Mouse (Mus musculus): ENCODE data around the gene 4931406C07Rik. TPM values are rescaled to one million over a fixed set of nuclear protein-coding genes. Genes with fewer than 3 reads are reported as not detected.

Gene 4931406C07Rik
- polyA plus RNA-seq, 3 experiments from 2014 or later: 3.2 to 7.2 (median 5.0) TPM

DNA sequence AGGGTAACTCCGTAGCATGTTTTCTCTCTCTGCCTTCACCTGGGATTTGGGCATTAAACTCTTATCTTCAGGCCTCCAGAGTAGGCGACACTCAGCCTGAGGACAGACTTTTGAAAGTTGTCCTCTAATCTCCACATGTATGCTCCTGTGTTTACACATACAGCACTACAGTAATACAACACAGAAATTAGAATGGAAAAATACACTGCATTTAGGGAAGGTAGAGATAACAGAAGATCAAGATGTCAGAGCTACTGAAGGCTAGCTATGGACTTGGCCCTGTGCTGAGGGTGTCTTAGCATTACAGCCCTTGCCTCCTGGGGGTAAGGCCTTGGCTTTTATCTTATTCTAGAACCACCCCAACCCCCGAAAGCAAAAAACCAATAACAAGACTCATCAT is 17.8 kb downstream of the 4931406C07Rik start:
- no peak for ATAC-seq

DNA sequence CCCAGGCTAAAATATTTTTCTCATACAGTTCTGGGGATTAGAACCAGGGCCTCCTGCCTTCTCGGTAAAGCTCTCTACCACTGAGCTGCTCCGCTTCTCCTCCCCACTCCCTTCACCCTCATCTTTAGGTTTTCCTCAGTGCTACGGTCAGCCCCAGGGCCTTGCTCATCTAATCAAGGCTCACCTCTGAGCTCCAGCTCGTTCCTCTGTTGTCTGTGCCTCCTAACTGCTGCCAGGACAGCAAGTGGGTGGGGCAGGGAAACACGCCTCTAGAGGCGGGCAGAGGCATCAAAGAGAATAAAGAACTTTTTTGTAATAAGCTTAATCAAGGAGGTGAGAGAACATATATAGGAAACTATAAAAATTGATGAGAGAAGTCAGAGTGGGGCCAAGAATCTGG is 18.4 kb downstream of the 4931406C07Rik start:
- no peak for ATAC-seq

DNA sequence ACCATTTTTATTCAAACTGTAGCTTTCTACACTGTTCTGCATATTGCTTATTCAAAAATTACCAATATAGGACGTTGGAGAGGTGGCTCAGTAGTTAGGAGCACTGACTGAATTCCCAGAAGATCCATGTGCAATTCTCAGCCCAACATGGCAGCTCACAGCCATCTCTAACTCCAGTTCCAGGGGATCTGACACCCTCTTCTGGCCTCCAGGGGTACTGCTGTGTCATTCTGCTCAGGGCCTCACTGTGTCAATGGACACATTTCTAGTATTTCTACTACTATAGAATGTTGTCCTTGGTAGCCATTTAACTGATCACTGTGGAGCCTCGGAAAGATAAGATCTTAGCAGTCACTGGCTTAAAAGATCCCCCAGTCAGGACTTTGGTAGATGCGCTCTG is 20.8 kb downstream of the 4931406C07Rik start:
- ATAC-seq: peak; percentile 58

DNA sequence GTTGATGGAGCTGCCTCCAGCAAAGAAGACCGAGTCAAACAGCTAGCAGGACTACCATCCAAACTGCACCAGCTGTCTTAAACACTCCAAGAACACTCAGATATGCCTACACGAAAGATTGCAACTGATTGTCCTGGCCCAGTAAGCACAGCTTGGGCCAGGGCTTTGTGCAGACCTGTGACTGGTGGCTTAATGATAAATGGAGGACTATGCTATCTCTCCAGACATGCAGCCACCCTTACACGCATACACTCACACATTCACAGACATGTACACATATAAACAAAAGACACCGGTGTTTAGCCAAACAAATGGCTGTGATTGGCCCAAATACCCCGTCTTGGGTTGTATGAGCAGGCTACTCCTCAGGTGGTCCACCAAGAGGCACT is 25.8 kb downstream of the 4931406C07Rik start:
- ATAC-seq: no peak

DNA sequence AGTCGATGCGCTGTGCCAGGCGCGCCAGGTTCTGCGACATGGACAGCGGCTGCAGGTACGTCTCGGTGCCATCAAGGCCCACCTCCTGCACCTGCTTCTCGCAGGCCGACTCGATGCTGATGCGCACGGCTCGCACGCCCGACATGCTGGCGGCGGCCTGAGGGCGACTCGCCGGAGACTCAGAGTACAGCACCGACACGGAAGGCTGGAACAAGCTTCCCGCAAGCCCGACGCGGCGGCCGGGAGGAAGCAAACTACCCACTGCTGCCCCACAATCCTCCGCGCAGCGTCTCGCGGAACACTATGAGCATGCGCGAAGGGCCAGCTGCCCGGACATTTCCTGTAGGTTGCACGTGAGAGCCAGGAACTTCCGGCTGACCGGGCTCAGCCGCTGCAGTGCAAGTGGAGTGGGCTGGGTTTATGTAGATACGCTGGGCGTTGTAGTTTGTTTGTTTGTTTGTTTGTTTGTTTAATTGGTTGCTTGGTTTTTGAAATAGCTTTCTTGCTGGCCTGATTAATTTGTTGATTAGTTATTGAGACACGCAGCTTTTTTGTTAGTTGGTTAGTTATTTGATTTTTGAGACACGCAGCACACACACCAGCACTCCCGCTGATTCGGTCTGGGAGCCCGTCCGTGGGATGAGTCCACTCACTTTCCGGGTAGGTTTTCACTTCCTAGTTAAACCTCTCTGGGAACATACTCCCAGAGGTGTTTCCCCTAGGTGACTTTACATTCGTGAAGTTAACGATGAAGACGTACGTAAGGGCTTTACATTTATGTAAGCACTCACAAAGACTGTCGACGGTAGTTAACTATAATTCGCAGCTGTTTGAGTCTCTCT is 26.4 kb downstream of the 4931406C07Rik start, which contains the start of gene Med17:
TSS of gene Med17 (minus strand) at position 283 of the 842 bp plus-strand sequence.
- peak; percentile 93 for ATAC-seq

DNA sequence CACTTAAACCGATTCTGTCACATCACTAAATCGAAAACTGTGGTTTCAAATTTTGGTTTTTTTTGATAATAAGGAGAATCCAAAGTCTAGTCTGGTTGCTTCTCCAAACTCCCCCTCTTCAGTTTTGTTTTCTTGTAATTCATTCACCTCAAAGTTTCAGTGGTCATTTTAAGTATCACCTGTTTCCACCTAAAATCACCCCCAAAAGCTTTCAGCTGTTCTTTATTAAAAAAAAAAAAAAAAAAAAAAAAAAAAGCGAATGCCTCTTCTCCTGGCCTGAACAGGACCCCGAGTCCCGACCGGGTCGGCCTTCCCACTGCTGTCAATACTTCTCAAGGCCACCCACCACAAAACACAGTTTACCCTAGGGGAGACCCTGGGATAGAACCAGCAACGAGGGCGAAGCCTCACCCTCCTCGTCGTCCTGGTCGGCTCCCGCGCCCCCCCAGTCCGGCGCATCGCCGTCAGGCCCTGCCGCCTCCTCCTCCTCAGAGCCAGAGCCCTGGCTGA is 27.1 kb downstream of the 4931406C07Rik start:
- no peak for ATAC-seq

DNA sequence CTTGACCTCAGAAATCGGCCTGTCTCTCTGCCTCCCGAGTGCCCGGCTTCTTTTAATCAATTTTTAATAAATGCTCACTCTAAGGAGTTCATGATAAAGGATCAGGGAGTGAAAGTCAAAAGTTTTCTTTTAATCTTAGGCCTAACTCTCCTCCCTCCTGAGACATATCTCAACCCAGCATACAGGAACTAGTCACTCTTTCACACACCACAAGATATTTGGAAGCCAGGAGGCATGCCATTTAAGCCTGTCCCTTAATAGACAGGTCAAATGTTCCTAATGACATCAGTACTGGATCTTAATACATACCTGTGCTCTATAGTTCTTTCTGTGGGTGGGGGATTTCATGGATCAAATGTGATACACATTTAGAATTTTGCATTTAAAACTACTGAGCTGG is 27.9 kb downstream of the 4931406C07Rik start:
- no peak for ATAC-seq

DNA sequence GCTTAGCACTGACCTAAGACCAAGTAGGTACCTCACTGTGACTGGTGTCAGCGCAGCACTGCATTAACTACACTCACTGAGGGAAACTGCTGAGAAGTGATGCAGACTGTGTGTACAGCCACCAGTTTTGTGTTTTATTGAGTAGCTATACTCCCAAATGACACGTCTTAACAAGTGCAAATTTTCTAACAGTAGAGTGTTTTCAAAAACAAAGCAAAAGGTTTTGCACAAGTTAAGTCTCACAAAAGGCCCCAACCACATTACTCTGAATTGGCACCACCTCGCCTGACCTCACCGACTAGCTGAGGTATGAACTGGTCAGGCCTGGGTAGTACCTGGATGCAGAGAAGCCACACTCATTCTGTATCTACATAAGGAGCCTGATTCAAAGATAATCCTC is 29.4 kb downstream of the 4931406C07Rik start:
- ATAC-seq: no peak

DNA sequence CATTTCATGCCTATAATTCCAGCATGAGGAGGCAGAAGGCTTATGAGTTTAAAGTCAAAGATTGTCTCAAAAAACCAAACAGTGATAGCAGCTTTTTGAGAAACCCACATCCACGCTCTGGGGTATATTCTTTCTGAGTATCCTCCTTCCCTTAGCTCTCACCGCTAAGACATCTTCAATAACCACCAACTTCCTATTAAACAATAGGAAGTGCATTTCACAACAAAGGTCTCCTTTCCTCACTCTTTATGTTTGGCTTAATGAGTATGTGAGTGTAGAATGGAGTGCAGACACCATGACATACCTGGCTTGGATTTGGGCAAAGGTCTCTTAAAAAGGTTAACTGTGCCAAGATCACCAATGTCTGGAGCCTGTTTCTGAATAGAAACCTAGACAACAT is 32.3 kb downstream of the 4931406C07Rik start:
- no peak for ATAC-seq

DNA sequence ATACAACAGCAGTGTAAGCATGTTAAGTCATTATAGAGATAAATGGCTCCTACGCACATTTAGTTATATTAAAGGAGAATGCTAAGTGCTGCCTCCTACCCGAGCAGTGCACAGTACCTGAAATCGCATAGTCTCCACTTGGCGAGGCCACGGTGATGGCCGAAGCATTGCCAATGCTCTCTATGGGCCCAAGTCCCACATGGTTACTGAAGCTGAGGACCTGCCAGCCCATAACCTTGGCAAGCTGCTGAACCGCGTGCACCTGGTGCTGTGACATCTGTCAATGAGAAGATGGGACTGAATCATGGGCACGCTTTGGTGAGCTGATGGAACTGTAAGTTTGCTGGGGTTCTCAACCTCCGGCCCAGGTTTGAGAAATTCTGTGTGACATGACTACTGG is 42.8 kb downstream of the 4931406C07Rik start:
- no peak for ATAC-seq

DNA sequence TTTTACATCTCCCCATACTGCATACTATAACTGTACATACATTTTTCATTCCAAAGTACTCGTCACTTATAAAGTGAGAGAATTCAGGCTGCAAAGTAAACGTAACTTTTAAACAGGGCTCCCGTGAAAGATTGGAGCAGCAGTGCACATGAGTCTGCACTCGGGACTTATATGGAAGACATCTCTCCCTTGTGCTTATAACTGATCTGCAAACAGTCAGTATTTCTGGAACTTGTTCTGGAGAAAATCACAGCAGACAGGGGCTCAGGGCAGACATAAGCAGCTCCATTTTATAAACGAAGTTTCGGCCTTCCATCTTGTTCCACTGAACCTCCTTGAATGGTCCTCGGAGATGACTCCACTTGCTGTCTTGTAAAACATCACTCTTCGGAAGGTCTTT is 44.3 kb downstream of the 4931406C07Rik start:
- no peak for ATAC-seq

DNA sequence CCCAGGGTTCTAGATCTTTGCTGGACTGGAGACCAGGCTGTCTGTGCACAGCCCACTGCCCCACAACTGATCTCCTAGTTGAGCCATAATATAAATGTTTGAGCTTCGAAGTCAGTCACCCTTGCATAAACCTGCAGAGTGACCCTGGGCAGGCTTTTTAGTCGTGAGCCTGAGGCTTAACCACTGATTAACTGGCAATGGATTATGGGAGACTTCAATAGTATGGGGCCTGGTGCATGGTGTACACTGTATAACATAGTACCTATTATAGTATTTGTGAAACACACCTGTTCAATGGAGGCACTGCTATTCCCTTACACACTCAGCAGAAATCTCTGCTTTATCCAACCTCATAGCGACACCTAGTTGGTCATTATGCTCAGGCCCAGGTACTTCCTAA is 50.0 kb downstream of the 4931406C07Rik start:
- ATAC-seq: no peak

DNA sequence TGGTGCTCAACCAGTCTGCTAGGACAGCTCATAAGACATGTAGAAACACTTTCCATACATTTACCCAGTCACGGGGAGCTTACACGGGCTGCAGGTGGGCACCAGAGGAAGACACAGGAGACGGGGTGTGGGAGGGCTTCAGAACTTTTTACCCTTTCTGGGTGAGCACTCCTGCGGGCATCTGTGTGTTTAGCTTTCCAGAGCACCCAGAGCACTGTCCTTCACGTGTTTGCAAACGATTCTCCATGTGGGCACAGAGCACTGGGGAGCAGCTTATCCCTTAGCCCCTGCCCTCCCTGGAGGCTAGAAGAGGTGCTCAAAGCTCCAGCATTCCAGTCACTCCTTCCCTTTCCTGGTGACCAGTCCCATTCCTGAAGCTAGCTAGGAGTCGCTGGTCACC is 51.7 kb downstream of the 4931406C07Rik start:
- ATAC-seq: no peak

DNA sequence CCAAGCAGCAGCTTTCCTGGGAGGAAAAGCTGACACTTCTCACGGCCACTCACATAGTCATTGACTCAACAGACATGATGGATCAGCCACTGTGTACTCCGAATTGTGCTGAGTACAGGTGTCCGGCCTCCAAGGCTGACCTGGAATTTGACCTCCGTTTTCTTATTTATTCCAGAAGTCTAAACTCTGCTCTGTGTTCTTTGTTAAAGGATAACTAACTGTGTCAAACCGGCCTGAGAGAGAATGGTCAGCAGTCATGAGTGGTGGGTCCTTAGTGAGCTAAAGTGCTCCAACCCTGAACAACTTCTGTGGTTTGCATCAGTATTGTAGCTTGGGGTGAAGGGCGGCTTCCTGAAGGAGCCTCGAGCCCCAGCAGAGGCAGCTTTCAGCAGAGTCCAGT is 54.1 kb downstream of the 4931406C07Rik start:
- ATAC-seq: no peak

DNA sequence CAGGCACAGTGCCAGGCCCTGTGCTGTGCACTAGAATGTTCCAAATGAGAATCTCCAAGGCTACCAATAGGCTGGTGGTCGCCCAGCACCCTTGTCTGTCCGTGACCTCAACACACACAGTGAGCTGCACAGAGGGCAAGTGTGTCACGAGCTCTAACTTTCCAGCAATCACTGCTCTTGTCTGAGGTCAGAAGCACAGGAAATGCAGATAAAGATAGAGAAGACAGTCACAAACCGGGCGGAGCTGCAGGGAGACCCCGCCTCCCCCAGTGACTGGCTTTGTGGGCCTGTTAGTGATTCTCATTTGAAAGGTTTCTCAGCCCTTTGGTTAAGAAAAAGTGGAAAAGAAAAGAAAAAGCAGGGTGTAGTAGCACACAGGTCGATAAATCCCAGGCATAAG is 55.9 kb downstream of the 4931406C07Rik start:
- ATAC-seq: no peak

DNA sequence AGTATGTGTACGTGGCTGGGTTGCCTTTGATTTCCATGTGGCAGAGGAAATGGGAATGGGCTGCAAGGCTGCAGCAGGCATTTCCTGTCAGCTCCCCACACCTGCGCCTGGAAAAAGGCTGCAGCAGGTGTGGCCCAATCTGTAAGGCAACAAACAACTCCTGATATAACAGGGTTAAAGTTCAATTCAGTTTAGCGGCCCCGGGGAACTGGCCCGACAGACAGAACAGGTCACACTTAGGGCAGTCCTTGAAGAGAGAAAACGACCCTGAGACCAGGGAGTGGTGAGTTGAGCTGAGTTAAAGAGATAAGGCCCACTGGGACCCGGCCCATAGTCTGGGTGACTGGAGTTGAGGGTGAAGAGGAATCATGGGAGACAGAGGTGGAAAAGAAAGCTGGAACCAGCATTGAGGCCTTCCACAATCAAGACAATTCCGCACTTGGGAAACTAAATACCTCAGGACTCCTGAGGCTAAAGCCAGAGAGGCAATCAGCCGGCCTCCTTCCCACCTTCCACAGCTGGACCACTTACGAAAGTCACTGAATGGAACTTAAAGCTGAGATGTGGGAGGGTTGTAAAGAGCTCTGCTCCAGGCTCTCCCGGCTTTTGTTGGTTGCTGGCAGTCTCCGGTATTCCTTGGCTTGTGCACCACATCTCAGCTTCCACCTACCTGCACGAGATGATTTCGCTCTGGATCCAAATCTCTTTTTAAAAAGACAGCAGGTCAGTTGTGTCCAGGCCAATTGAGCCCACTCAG is 60.8 kb downstream of the 4931406C07Rik start:
- ATAC-seq: no peak

DNA sequence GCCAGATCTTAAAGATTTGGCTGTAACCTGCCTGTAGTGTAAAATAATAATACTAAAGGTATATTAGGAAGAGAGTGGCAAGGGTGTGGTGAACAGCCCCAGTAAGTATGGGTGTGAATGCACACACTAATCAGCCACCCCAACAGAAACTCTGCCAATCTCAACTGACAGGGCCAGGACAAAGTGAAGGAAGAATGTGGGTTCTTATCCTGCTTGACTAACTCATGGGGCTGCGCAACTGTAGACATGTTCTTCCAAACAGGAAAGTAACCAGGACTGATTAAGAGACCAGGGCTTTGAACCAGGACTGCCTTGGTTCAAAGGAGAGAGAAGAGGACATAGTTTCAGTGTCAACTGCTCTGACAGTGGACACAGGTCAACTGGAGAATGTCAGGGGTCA is 64.1 kb downstream of the 4931406C07Rik start:
- ATAC-seq: no peak

DNA sequence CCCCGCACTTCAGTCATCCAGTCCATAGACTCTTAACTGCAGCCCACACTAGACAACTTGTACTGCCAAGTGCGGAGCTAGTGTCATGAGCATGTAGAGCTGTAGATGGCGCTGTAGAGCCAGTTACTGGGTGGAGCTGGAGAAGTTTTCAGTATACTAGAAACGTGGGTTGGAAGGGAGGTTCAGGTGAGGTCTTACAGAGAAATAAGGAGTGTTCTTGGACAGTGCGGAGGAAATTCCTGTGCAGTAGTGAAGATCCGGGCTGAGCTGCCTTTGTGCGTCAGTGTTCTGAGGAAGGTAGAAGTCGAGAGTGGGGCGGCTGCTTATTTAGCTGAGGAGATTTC is 64.7 kb downstream of the 4931406C07Rik start:
- ATAC-seq: no peak

DNA sequence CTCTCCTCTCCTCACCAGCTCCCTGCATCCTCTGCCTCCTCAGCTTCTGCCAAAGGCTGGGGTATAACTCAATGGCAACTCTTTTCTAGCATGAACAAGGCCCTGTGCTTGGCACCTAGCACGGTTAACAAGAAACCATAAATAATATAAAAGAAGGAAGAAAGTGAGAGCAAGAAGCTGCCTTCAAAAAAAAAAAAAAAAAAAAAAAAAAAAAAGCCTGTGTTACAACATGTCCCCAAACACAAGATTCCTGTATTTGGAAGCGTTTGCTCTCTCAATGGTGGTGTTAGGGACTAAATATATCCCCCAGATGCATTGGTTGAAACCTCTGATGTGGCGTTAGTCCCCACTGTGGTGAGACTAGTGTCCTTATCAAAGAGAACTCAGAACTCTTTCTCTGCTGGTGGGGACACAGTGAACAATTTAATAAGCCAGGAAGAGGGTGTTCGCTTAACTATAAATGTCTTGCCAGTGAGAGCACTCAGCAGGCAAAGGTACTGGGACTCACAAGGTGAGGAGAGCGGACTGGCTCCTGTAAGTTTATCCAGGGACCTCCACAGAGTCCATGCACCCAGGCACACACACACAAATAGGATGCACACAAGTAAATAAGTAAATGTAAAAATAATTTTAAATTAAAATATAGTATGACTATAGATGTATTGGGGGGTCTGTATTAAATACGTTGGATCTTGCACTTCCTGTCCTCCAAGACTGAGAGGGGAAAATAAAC is 65.2 kb downstream of the 4931406C07Rik start:
- ATAC-seq: no peak

DNA sequence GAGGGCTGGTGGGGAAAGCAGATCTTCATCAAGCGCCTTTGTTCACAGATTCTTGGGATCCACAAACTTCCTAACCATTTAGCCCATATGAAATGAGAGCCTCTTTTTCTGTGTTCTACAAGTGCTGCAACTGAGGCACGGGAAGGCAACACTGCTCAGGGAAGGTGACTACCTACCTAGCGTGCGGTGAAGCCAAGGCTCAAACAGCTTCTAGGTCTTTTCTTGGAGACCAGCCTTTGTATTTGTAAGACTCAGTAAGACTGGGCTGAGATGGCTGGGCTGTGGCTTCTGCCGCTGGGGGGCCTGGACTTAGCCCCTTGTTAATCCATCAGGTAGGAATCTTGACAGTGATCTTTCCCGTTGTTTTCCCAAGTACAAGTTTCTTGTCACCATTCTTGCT is 66.2 kb downstream of the 4931406C07Rik start:
- ATAC-seq: no peak

DNA sequence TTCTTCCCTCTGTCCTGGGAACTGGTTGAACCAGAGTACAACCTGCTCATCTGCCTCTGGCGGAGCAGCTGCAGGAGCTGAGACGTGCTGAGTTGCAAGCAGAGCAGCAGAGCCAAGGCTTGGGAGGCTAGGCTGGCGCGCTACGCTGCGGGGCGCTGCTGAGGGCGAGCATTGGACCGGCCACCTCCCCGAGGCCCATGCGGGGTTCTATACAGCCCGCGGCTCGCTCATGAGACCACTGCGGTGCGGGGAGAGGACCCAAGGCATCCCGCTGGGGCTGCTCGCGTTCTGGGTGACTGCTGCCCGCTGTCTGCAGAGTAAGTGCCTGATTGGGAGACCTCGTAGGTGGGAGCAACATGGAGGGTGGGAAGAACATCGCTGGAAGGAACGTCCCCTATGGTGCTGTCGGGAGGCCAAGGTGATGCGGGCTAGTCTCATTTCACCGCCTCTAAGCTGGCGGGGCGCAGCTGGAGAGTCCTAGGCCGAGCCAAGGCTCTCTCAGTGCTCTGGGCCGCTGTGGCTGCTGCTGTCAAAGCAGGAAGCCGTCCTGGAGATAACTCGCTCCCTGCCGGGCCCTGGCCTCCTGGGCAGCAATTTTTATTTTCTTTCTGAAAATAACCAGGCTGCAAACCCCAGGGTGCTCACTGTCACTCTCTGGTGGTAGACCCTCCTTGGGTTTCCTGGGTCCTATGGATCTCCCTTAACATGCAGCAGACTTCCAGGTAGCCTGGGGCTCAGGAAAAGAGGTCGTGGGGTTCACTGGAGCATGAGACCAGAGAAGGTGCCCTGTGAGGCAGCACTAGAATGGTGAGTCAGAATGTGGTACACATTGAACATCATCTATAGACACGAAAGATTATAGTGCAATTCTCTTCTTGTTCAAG is 67.0 kb downstream of the 4931406C07Rik start, which contains the start of gene Vstm5:
TSS of gene Vstm5 (plus strand) at position 4 of the 884 bp plus-strand sequence.
- ATAC-seq: no peak
